Mouse (Mus musculus) liver, postnatal 0 days (tissue): ENCODE measurements around the gene Fabp6. TPM values are rescaled to one million over a fixed set of nuclear protein-coding genes. Genes with fewer than 3 reads are reported as not detected.

Source experiments
- ATAC-seq: fragments of 200-750 bp; cut with Nextera tagmentation; 2 replicates; pipeline ENCODE4 v1.8.0; 2017; ENCODE audit warnings: mild to moderate bottlenecking, moderate library complexity
- DNase-seq: peaks from one replicate; pipeline ENCODE4 v3.0.0-alpha.2; 2016
- H3K27ac ChIP-seq: fragments of 300-500 bp; sonication (generic); 2 replicates; pipeline ENCODE4 v1.5.1; 2014; ENCODE audit warnings: antibody characterized with exemption, moderate library complexity, mild to moderate bottlenecking, low read depth
- H3K27me3 ChIP-seq: fragments of 300-500 bp; sonication (generic); 2 replicates; pipeline ENCODE4 v1.6.1; 2014; ENCODE audit warnings: low read length, control low read depth, mixed read lengths; ENCODE audit not compliant: insufficient read depth
- H3K36me3 ChIP-seq: fragments of 300-500 bp; sonication (generic); replicated peaks from 2 replicates; pipeline ENCODE4 v1.6.1; 2014; ENCODE audit warnings: mild to moderate bottlenecking, control low read depth, low read length, moderate library complexity, mixed read lengths; ENCODE audit not compliant: insufficient read depth
- H3K4me1 ChIP-seq: fragments of 300-500 bp; sonication (generic); 2 replicates; pipeline ENCODE4 v1.6.1; 2014; ENCODE audit warnings: antibody characterized with exemption, mild to moderate bottlenecking, control low read depth; ENCODE audit not compliant: insufficient read depth
- H3K4me2 ChIP-seq: fragments of 300-500 bp; sonication (generic); 2 replicates; pipeline ENCODE4 v1.6.1; 2014; ENCODE audit warnings: low read depth, mild to moderate bottlenecking, low read length, moderate library complexity, mixed read lengths
- H3K4me3 ChIP-seq: fragments of 300-500 bp; sonication (generic); 2 replicates; pipeline ENCODE4 v1.5.1; 2014; ENCODE audit warnings: low read depth, low read length
- H3K9ac ChIP-seq: fragments of 300-500 bp; sonication (generic); replicated peaks from 2 replicates; pipeline ENCODE4 v1.6.1; 2014; ENCODE audit warnings: mild to moderate bottlenecking, moderate library complexity
- H3K9me3 ChIP-seq: fragments of 300-500 bp; sonication (generic); 2 replicates; pipeline ENCODE4 v1.6.1; 2016; ENCODE audit warnings: mild to moderate bottlenecking, control low read depth, low read length, mixed read lengths
- CTCF ChIP-seq: sonication (generic); IDR thresholded peaks from 2 replicates; pipeline ENCODE4 v1.5.1; 2016; ENCODE audit warnings: antibody characterized with exemption, low read depth
- EP300 ChIP-seq: IDR thresholded peaks from 2 replicates; pipeline ENCODE4 v1.6.1; 2016; ENCODE audit warnings: antibody characterized with exemption, low read depth, mild to moderate bottlenecking
- WGBS: fragments of 180-500 bp; shearing (Covaris S2); extraction: QIAGEN DNeasy Blood & Tissue Kit; methylation state at CpG from one replicate; pipeline ENCODE4 v1.1.7; 2014; ENCODE audit not compliant: insufficient replicate concordance; 5-methylcytosine and 5-hydroxymethylcytosine counted together
- polyA plus RNA-seq: library from polyadenylated mRNA; unstranded; fragments of >200 nt; fragmentation: Nextera tagmentation; extraction: Ambion mirVana; gene quantifications from 2 replicates; pipeline ENCODE4 v1.2.1, GENCODE M21; 2015

Gene Fabp6
- not detected in 2 replicates for polyA plus RNA-seq

DNA sequence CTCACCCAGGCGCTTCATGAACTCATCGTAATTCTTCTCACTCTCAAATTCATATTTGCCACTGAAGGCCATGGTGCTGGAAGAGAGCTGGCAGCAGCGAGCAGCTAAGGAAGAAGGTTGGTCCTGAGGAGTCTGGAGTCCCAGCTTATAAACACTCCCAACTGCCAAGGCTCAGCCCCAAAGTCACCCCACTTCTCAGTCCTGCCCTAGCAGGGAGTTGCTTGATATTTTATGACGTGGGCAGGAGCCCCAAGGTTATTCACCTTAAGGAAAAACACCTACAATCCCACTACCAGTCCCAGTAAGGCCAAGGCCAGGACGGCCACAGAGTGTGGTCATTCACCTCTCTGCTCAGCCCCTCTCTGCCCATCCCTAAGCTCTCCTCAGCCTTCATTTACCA, at the start of gene Fabp6:
Gene Fabp6, minus strand, starts transcription at position 101 of the 400 bp plus-strand sequence.
- 68% methylated on average over 5 of the region's 5 CpGs for WGBS
- H3K27ac ChIP-seq = no peak within 1 kb of the TSS
- no peaks in the 10 kb centered on the region for H3K27me3 ChIP-seq
- DNase-seq (no peak), ATAC-seq (no peak)
- H3K4me3 ChIP-seq = no peak within 1 kb of the TSS
- no peak within 1 kb of the TSS for H3K9ac ChIP-seq
- no peak within 1 kb of the TSS for H3K4me2 ChIP-seq
- TF ChIP-seq EP300 = no peak
- no peak for TF ChIP-seq CTCF
- no peaks in the 10 kb centered on the region for H3K9me3 ChIP-seq
- H3K36me3 ChIP-seq = no peaks in the 10 kb centered on the region
- no peaks in the 10 kb centered on the region for H3K4me1 ChIP-seq

DNA sequence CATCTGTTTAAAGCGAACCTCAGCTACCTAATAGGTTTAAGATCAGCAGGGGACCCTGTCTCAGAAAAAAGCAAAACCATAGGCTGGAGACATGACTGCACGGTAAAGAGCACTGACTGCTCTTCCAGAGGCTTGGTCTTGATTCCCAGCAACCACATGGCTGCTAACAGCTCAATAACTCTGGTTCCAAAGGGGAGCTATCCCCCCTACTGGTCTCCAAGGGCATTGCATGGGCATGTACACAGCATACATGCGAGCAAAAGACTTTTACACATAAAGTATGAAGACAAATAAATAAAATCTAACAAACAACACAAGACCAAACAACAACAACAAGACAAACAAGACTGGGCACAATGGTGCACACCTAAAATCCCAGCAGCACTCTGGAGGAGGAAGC, 43.9 kb upstream of the Fabp6 start:
- no peak overlapping the region for H3K9ac ChIP-seq
- WGBS = 83% methylated on average over 3 of the region's 3 CpGs
- no peaks in the 10 kb centered on the region for H3K9me3 ChIP-seq
- no peak for DNase-seq
- TF ChIP-seq EP300 (no peak), CTCF (peak; percentile 47)
- no peak overlapping the region for H3K27ac ChIP-seq
- ATAC-seq = no peak
- peaks cover 5% of the 10 kb centered on the region; the same call in 1 of the 2 replicates for H3K4me1 ChIP-seq
- H3K27me3 ChIP-seq = no peaks in the 10 kb centered on the region
- no peak overlapping the region for H3K4me2 ChIP-seq
- H3K4me3 ChIP-seq = no peak overlapping the region
- no peaks in the 10 kb centered on the region for H3K36me3 ChIP-seq

DNA sequence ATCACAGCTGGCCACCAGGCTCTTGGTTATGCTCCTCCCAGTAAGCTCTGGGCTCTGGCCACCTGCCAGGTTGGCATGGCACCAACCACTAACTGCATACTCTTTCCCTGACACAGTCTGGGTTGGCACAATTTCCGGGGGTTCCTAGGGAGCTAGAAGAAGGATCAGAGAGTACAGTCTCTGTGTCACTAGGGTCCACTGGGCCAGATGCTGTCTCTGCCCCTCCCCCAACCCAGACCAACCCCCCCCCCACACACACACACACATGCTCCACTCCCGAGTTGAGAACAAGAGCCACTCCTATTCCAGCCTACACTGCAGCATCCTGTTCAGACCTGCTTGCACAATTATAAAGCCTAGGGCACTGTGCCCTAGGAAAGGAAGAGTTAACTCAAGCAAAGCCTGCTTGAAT, 41.8 kb upstream of the Fabp6 start:
- Histone ChIP-seq H3K27ac (no peak overlapping the region), H3K9ac (no peak overlapping the region), H3K36me3 (no peaks in the 10 kb centered on the region), H3K4me2 (no peak overlapping the region), H3K27me3 (no peaks in the 10 kb centered on the region), H3K4me3 (no peak overlapping the region), H3K9me3 (no peaks in the 10 kb centered on the region), H3K4me1 (peaks cover 5% of the 10 kb centered on the region; the same call in 1 of the 2 replicates)
- no peak for TF ChIP-seq EP300
- no peak for TF ChIP-seq CTCF
- peak; percentile 65 for DNase-seq
- ATAC-seq = peak; percentile 49; the same call in 1 of the 2 replicates
- 41% methylated on average over 2 of the region's 2 CpGs for WGBS

- 65% methylated on average over 3 of the region's 3 CpGs for WGBS
- ATAC-seq = peak; percentile 60; the same call in 1 of the 2 replicates
- TF ChIP-seq CTCF = no peak
- no peak for TF ChIP-seq EP300
- Histone ChIP-seq H3K27me3 (no peaks in the 10 kb centered on the region), H3K27ac (no peak overlapping the region), H3K4me2 (no peak overlapping the region), H3K4me3 (no peak overlapping the region), H3K9ac (no peak overlapping the region), H3K9me3 (no peaks in the 10 kb centered on the region), H3K4me1 (peaks cover 15% of the 10 kb centered on the region), H3K36me3 (no peaks in the 10 kb centered on the region)
- DNase-seq = no peak
Observed at GRCm38 (mm10) chr11:43638486-43638885, 37.1 kb upstream of the Fabp6 start.

DNA sequence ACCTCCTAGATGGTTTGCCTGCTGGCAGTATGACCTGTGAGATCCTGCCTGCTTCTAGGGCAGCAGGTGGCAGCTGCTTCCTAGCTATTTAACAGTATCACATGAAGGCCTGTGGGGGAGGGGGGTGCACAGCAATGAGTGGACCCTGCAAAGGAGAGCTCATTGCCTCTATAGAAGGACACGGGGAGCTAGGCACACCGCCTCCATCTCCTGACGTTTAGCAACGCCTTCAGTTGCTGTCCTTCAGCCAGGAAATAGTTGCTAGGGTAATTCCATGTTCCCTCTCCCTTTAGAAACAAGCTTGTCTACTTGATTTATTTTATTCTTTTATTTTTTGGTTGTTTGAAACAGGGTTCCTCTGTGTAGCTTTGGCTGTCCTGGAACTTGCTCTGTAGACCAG, 35.4 kb upstream of the Fabp6 start:
- Histone ChIP-seq H3K9me3 (no peaks in the 10 kb centered on the region), H3K4me1 (peaks cover 26% of the 10 kb centered on the region), H3K27ac (no peak overlapping the region), H3K36me3 (no peaks in the 10 kb centered on the region), H3K4me3 (no peak overlapping the region), H3K4me2 (no peak overlapping the region), H3K9ac (no peak overlapping the region), H3K27me3 (no peaks in the 10 kb centered on the region)
- TF ChIP-seq EP300 (no peak), CTCF (no peak)
- DNase-seq = no peak
- WGBS = 61% methylated on average over 4 of the region's 4 CpGs
- ATAC-seq = no peak

DNA sequence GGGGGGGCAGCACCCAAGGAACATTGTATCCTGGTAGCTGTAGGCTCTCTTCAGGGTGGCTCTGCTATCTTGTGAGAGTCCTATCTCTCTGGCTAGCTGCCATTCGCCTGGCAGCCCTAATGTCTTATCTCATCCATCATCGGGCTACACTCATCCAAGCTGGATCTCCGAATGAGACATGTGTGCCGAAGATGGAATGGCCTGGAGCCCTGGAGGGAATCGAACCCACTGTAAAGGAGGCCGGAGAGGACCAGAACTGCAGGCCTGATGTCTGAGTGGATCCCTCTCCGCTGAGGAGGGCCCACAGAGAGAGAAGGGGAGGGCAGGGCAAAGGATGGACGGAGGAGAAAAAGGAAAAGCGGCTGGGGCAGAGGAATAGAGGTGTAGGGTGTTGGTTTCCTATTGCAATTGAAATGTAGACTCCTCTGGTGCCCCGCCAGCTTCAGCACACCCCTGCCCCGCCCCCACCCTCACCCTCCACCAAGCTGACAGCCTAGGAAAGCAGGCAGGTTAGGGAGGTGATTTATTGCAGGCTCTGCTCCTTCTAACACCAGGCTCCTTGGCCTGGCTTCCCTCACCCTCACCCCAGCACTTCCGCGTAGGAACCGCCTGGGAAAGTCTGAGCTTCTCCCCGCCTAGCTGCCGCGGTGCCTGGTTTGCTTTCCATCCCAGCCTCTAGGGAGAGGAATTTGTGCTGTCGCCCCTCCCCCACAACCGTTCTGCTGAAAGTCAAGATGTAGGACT, 32.5 kb upstream of the Fabp6 start:
- H3K27ac ChIP-seq = no peak overlapping the region
- H3K36me3 ChIP-seq = no peaks in the 10 kb centered on the region
- H3K27me3 ChIP-seq = no peaks in the 10 kb centered on the region
- no peak overlapping the region for H3K4me3 ChIP-seq
- TF ChIP-seq EP300 (no peak), CTCF (no peak)
- no peaks in the 10 kb centered on the region for H3K9me3 ChIP-seq
- DNase-seq = peak; percentile 54
- 24% methylated on average over 17 of the region's 19 CpGs for WGBS
- H3K4me1 ChIP-seq = peaks cover 27% of the 10 kb centered on the region
- ATAC-seq = 0 out of 2 replicates have a peak, but pooled peaks have one; percentile 29
- peak overlapping the region; percentile 20 for H3K4me2 ChIP-seq
- H3K9ac ChIP-seq = no peak overlapping the region
